Mouse (Mus musculus) liver, adult (tissue): ENCODE data around the gene Lrtm2.

ENCODE experiments used
- GATA4 ChIP-seq: IDR thresholded peaks from 2 replicates; pipeline ENCODE4 v1.6.1; 2014; ENCODE audit warnings: mild to moderate bottlenecking, low read length; ENCODE audit not compliant: insufficient replicate concordance

Gene Lrtm2

GRCm38 (mm10) chr6:119314751-119315476, 15.7 kb downstream of the Lrtm2 start:
- TF ChIP-seq GATA4, result no peak

- no peak for TF ChIP-seq GATA4
These were observed 16.8 kb downstream of the Lrtm2 start for GRCm38 (mm10) chr6:119313588-119314375.

GRCm38 (mm10) chr6:119313096-119313495, 17.5 kb downstream of the Lrtm2 start:
- TF ChIP-seq GATA4, result no peak

GRCm38 (mm10) chr6:119312381-119312780, 18.2 kb downstream of the Lrtm2 start:
- TF ChIP-seq GATA4, result no peak

- no peak for TF ChIP-seq GATA4
These were observed 20.4 kb downstream of the Lrtm2 start for GRCm38 (mm10) chr6:119310176-119310575.

GRCm38 (mm10) chr6:119307867-119308413, 22.6 kb downstream of the Lrtm2 start:
- no peak for TF ChIP-seq GATA4

- TF ChIP-seq GATA4, result no peak
These were observed 27.2 kb downstream of the Lrtm2 start for GRCm38 (mm10) chr6:119303331-119303730.

- no peak for TF ChIP-seq GATA4
These were observed 29.3 kb downstream of the Lrtm2 start for GRCm38 (mm10) chr6:119301310-119301709.

- no peak for TF ChIP-seq GATA4
These were observed 49.8 kb downstream of the Lrtm2 start for GRCm38 (mm10) chr6:119280761-119281160.

GRCm38 (mm10) chr6:119276713-119277112, 53.9 kb downstream of the Lrtm2 start:
- no peak for TF ChIP-seq GATA4
